Mouse (Mus musculus): ENCODE data around the gene Zdhhc5. TPM values are rescaled to one million over a fixed set of nuclear protein-coding genes. Genes with fewer than 3 reads are reported as not detected.
A peak's percentile ranks its signal among the peaks of the same experiment; 100 is the strongest.
"Not testable (repeated sequence)": the region's sequence is repeated elsewhere in the genome, so short reads cannot be mapped to it uniquely, and the experiment has no call there.

Gene Zdhhc5
- polyA plus RNA-seq, 1 experiment, result not detected

DNA sequence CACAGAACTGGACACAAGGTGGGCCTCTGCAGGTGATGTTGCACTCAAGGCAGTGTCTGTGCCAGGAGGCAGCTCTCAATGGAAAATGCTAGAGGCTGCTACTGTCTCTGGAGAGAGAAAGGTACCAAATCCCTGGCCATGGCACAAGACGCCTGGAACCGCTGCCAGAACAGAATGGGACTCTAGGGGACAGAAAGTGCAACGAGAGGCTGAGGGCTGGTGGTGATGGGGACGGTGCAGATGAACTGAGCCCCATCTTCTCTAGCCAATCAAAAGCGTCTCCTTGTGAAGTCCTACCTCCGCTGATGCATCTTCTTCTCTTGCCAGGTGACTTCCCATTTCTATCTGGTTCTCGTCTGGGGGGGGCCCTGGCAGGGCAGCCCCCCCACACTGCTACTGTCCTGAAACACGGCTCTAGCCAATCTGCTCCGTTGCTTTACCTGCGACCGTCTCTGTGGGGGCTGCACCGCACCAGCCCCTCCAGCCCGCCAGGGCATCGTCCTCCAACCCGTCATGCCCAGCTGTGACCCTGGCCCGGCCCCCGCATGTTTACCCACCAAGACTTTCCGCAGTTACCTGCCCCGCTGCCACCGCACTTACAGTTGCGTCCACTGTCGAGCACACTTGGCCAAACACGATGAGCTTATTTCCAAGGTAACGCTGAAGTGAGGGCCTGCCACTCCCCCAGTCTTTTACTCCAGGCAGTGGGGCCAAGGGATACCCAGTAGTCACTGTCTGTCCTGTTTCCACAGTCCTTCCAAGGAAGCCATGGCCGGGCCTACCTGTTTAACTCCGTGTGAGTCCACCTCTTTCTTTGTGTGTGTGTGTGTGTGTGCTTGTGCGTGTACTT, 21.6 kb upstream of the Zdhhc5 start:
- 17% methylated on average over 27 of the region's 27 CpGs for WGBS
- Histone ChIP-seq H3K4me3 (ENCODE audit: insufficient read depth, low read depth, low read length) (peak overlapping the region; percentile 58), H3K27ac (ENCODE audit: insufficient read depth, low read depth, low read length) (no peak overlapping the region), H3K4me1 (ENCODE audit: control insufficient read depth, insufficient read depth, low read length) (peaks cover 32% of the 10 kb centered on the region)
- TF ChIP-seq POLR2A (IDR thresholded peaks at IDR 0.05; ENCODE audit: insufficient read depth, low read depth, low read length), result no peak
- TF ChIP-seq CTCF (IDR thresholded peaks at IDR 0.05; ENCODE audit: insufficient read depth, low read depth, low read length), result no peak

DNA sequence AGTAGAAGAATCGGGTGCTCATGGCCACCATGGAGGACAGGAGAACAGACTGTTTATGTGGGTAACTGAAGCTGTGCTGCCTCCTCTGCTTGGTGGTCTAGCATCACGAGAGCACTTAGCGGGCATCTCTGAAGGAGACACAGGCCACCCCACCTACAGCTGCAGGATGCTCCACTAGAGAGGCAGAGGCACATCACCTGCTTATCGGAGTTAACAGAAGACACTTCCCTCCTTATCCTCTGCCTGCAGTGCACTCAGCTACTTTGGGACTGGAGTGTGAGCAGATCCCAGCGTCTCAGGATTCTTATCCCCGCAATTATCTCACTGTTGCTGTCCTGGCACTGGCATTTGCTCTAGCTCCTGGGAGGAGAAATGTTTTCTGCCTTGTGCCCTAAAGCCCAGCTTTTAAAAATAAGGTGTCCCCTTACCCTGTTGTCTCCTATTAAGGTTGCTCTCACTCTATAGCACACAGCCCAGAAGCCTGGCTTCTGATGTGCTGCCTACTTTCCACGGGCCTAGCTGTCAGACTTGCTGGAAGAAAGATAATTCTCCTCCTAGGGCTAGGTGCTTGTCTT, 20.5 kb upstream of the Zdhhc5 start:
- peak overlapping the region; percentile 39; the same call in 1 of the 2 replicates for H3K27ac ChIP-seq (ENCODE audit: insufficient read depth, low read depth, low read length)
- WGBS, result 8% methylated on average over 7 of the region's 7 CpGs
- TF ChIP-seq POLR2A (IDR thresholded peaks at IDR 0.05; ENCODE audit: insufficient read depth, low read depth, low read length), result no peak
- TF ChIP-seq CTCF (IDR thresholded peaks at IDR 0.05; ENCODE audit: insufficient read depth, low read depth, low read length), result no peak
- H3K4me3 ChIP-seq (ENCODE audit: insufficient read depth, low read depth, low read length), result peak overlapping the region; percentile 58
- peaks cover 28% of the 10 kb centered on the region for H3K4me1 ChIP-seq (ENCODE audit: control insufficient read depth, insufficient read depth, low read length)

DNA sequence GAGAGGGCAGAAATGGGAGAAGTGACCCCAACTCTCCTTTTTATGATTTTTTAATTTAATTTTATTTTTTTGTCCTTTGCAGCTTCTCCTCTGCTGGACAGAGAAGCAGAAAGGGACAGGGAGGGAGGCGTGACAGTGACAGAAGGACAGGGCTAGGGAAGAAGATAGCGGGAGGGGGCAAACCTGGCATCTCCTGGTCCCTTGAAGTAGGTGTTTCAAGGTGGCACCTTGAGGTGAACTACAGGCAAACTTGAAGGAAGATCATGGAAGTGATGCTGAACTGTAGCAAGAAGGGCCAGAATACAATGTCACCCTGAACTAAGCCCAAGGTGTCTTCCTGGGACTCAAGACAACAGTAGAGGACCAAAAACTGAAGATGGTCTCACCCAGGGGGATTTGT, 19.9 kb upstream of the Zdhhc5 start:
- Histone ChIP-seq H3K27ac (ENCODE audit: insufficient read depth, low read depth, low read length) (peak overlapping the region; percentile 39; the same call in 1 of the 2 replicates), H3K4me1 (ENCODE audit: control insufficient read depth, insufficient read depth, low read length) (peaks cover 28% of the 10 kb centered on the region), H3K4me3 (ENCODE audit: insufficient read depth, low read depth, low read length) (peak overlapping the region; percentile 58)
- no peak for TF ChIP-seq CTCF (IDR thresholded peaks at IDR 0.05; ENCODE audit: insufficient read depth, low read depth, low read length)
- WGBS, result 4% methylated on average over 2 of the region's 2 CpGs

DNA sequence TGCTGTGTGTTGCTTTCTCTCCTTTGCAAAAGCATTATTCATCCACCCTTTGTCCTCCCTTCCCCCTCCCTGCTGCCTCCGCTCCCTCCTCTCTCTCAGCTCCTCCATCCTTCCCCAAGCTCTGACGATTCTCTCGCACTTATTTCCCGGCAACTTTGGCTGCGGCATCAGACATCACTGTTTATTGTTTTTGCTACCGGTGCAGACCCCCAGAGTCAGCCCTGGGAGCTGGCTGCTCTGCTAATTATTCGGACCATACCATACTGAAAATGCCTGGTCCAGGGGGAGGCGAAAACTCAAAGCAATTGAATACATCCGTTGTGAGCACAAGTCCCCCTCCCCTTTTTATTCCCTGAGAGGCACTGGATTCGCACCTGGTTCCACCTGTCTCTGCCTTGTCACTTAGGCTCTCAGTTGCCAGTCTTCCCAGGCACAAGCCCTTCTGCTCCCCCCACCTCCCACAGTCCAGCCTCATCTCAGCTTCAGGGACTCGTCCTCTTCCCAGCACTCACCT, 19.4 kb upstream of the Zdhhc5 start:
- peak overlapping the region; percentile 58 for H3K4me3 ChIP-seq (ENCODE audit: insufficient read depth, low read depth, low read length)
- WGBS, result 3% methylated on average over 11 of the region's 11 CpGs
- peaks cover 28% of the 10 kb centered on the region for H3K4me1 ChIP-seq (ENCODE audit: control insufficient read depth, insufficient read depth, low read length)
- TF ChIP-seq CTCF (IDR thresholded peaks at IDR 0.05; ENCODE audit: insufficient read depth, low read depth, low read length), result peak; percentile 15; the same call in 1 of the 2 replicates
- no peak for TF ChIP-seq POLR2A (IDR thresholded peaks at IDR 0.05; ENCODE audit: insufficient read depth, low read depth, low read length)
- H3K27ac ChIP-seq (ENCODE audit: insufficient read depth, low read depth, low read length), result peak overlapping the region; percentile 88

DNA sequence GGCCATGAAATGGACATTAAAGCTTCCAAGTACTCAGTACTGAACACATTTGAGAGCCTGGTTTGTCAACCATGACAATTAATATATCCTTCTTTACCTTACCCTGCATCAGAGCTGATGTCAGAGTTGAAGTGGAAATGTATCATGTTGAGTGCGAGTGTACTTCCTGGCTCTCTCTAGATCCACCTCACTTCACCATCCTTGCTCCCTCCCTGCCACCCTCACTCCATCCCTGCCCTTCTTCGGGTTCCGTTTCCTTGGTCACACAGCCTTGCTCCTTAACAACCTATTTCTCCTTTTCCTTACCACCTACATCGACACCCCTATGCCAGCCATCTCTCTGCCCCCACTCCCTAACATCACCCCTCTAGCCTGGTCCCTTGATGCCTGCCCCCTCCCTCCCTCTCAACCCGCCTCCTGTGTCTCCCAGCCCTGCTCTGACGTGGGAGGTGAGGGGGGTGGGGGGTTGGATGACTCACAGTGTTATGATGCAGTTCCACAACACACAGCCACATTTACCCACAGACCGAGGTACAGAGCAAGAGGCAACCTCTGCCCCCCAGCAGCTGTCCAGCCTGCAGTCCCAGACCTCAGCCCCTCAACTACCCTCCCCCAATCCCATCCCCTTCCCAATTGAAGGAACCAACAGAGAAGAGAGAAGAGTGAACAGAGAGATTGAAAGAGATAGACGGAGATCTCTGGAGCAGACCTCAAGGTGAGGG, 18.8 kb upstream of the Zdhhc5 start, which contains the start of gene Ypel4:
Gene Ypel4, plus strand, starts transcription at position 480 of the 722 bp plus-strand sequence.
- Histone ChIP-seq H3K27ac (ENCODE audit: insufficient read depth, low read depth, low read length) (peak within 1 kb of the TSS; percentile 88), H3K4me1 (ENCODE audit: control insufficient read depth, insufficient read depth, low read length) (peaks cover 28% of the 10 kb centered on the region), H3K4me3 (ENCODE audit: insufficient read depth, low read depth, low read length) (peak within 1 kb of the TSS; percentile 58)
- peak; percentile 85 for TF ChIP-seq POLR2A (IDR thresholded peaks at IDR 0.05; ENCODE audit: insufficient read depth, low read depth, low read length)
- TF ChIP-seq CTCF (IDR thresholded peaks at IDR 0.05; ENCODE audit: insufficient read depth, low read depth, low read length), result no peak
- under 1% methylated on average over 8 of the region's 8 CpGs for WGBS

DNA sequence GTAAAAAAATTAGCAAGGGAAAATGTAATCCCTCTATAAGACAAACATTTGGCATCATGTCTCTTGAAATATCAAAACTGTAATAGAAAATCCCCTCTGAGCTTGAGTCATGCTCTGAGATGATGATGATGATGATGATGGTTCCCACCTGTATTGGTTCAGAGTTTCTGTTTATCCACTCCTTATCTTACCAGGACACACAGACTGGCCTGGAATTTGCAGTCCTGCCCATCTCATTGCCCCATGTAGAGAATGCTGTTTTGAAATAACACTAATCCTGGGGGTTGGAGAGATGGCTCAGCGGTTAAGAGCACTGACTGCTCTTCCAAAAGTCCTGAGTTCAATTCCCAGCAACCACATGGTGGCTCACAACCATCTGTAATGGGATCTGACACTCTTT, 17.4 kb upstream of the Zdhhc5 start:
- WGBS, result 88% methylated on average over 1 of the region's 1 CpGs
- no peak overlapping the region for H3K27ac ChIP-seq (ENCODE audit: insufficient read depth, low read depth, low read length)
- peaks cover 21% of the 10 kb centered on the region for H3K4me1 ChIP-seq (ENCODE audit: control insufficient read depth, insufficient read depth, low read length)
- H3K4me3 ChIP-seq (ENCODE audit: insufficient read depth, low read depth, low read length), result no peak overlapping the region
- TF ChIP-seq POLR2A (IDR thresholded peaks at IDR 0.05; ENCODE audit: insufficient read depth, low read depth, low read length) (no peak), CTCF (IDR thresholded peaks at IDR 0.05; ENCODE audit: insufficient read depth, low read depth, low read length) (no peak)

DNA sequence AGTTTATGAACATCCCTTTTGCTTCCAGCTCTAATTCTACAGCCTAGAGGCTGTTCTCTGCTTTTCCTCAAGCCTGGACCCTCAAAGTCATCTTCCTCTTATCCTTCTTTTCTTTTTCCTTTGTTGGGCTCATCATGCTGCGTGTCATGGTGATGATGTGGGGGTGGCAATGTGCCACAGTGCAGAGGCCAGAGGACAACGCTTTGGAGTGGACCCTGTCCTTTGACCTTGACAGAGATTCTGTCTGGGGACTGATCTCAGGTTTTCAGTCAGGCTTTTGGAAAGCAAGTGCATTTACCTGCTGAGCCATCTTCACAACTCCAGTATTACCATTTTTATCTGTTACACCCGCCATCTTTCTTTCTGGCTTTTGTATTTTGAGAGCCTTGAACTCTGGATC, 16.2 kb upstream of the Zdhhc5 start:
- Histone ChIP-seq H3K27ac (ENCODE audit: insufficient read depth, low read depth, low read length) (no peak overlapping the region), H3K4me3 (ENCODE audit: insufficient read depth, low read depth, low read length) (no peak overlapping the region), H3K4me1 (ENCODE audit: control insufficient read depth, insufficient read depth, low read length) (peaks cover 11% of the 10 kb centered on the region)
- TF ChIP-seq POLR2A (IDR thresholded peaks at IDR 0.05; ENCODE audit: insufficient read depth, low read depth, low read length), result no peak
- TF ChIP-seq CTCF (IDR thresholded peaks at IDR 0.05; ENCODE audit: insufficient read depth, low read depth, low read length), result no peak
- WGBS, result 82% methylated on average over 3 of the region's 3 CpGs

DNA sequence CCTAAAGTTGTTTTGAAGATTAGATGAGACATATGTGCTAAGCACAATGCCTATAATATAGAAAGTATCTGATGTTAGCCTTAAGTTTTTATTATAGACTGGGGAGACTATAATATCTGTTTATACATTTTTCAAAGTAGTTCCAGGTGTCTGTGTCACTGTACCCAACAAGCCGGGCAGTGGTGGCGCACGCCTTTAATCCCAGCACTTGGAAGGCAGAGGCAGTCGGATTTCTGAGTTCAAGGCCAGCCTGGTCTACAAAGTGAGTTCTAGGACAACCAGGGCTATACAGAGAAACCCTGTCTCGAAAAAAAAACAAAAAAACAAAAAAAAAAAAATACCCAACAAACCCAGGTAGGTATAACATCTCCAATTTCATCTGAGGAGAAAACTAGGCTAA, 13.2 kb upstream of the Zdhhc5 start:
- H3K4me3 ChIP-seq (ENCODE audit: insufficient read depth, low read depth, low read length); H3K27ac ChIP-seq (ENCODE audit: insufficient read depth, low read depth, low read length); H3K4me1 ChIP-seq (ENCODE audit: control insufficient read depth, insufficient read depth, low read length): not testable (repeated sequence)
- WGBS, result 83% methylated on average over 5 of the region's 5 CpGs
